Mouse (Mus musculus): ENCODE data around the gene Tfdp1.

Gene Tfdp1

DNA sequence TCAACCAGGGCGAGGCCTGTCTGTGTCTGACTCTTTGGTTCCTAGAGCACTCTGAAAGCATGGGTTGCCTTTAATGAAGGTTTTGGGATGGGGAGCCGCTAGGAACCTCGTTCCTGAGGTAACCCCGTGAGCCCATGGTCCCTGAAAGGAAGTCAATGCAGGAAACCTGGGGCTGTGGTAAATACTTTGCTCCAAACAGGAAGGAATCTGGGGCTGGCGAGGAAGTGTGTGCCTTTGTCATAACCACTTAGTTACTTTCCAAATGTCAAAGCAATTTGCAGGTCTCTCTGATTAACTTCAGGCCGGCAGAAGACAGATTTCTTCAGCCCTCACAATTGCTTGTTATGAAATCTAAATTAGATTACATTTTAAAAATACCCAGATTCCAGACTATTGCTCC lies 88.8 kb downstream of the Tfdp1 start:
- peak; percentile 30 to 39 for DNase-seq
